Mouse (Mus musculus) A20 (cell line): ENCODE results near the gene Kdelr1.

Experiments used
- DNase-seq: peaks from one replicate; pipeline ENCODE4 v3.0.0-alpha.2; 2011; ENCODE audit warnings: low read depth, low spot score

Kdelr1 gene

DNA sequence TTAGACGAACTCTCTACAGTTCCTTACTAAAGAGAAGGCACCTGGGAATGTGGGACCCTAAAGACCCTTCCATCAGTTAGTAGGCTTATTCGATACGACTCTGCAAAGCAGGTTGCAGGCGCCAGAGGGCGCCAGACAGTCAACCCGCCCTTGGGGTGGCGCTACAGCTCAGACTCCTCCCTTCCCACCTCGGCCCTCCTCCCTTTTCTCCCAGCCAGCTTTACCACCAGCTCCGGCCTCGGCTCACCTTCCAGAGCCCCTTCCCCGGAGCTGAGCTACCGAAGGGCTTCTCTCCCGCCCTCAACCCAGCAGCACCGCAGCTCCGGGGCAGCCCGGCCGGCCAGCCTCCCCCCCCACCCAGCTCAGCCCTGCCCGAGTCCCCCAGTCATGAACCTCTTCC lies at the start of gene Kdelr1:
TSS of gene Kdelr1 (plus strand) at position 149 of the 400 bp plus-strand sequence.
- peak; percentile 88 for DNase-seq

DNA sequence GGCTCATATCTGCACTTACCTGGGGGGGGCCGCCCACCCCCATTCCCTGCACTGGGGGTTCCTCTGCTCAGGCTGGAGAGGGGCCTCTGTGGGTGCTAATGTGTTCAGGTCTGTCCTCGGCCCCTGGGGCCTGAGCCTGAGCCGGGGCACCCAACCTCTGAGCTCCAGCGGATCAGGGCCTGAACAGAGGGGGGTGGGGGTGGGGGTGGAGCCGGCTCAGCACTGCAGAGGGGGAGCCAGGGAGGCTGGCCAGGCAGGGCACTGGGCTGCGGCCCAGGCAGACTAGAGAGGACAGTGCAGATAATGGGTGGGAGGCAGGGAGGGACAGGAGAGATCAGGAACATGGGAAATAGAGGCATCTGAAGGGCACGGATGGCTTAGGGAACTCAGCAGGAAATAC lies 48.0 kb upstream of the Kdelr1 start, which contains the start of gene Kcnj14:
TSS of gene Kcnj14 (minus strand) at position 185 of the 400 bp plus-strand sequence.
- no peak for DNase-seq

- DNase-seq: no peak
These were observed 45.9 kb upstream of the Kdelr1 start for GRCm38 (mm10) chr7:45826631-45827030.

DNA sequence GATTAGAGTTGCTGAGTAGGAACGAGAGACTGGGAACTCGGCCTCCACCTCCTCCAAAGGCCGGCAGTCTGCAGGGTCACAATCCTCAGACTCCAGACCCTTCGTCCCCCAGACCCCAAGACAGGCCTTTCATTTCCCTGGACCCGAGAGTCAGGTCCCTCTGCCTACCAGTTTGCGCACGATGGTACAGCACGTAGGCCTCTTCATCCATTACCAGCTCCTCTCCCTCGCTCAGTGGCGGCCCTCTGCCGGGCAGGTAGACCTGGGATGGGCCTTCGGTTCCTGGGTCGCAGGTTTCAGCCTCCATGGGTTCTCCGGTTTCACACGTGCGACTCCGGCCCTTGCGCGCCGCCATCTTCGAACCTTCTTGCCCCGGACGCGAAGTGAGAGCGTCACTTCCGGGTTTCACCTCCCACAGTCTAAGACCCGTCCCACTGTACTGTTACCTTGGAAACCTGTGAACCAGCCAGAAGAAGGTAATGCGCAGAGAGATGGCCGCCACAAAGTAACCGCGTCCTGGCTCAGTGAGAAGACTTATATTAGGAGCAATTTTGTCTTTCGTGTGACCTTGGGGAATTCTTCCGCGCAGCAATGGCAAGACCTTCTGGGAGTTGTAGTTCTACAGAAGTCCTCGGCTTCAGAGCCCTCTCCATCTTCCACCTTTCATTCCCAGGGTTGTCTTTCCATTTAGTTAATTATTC lies 42.0 kb upstream of the Kdelr1 start, which contains the start of gene Grwd1:
TSS of gene Grwd1 (minus strand) at position 518 of the 701 bp plus-strand sequence.
- peak; percentile 92 for DNase-seq

DNA sequence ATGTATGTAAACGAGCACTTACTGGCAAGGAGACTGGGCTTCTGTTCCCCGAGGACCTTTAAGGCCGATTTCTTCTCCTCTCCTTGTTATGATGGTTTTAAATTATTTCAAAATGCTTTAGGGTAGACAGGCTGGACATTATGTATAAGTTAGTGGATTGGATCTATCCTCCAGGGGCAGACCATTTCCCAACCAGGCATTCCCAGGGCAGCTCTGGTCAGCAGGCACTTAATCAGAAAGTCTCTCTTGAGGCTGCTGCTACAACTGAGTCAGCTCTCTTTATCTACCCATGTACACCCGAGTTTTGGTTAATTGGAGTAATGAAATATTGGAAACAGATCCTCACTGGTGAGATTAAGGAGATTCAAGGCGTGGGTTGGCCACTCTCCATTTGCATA lies 41.4 kb upstream of the Kdelr1 start:
- DNase-seq: no peak

GRCm38 (mm10) chr7:45832428-45832827 lies 40.1 kb upstream of the Kdelr1 start:
- no peak for DNase-seq

GRCm38 (mm10) chr7:45833148-45833790 lies 39.3 kb upstream of the Kdelr1 start:
- DNase-seq: no peak

GRCm38 (mm10) chr7:45833924-45834323 lies 38.6 kb upstream of the Kdelr1 start:
- no peak for DNase-seq

DNA sequence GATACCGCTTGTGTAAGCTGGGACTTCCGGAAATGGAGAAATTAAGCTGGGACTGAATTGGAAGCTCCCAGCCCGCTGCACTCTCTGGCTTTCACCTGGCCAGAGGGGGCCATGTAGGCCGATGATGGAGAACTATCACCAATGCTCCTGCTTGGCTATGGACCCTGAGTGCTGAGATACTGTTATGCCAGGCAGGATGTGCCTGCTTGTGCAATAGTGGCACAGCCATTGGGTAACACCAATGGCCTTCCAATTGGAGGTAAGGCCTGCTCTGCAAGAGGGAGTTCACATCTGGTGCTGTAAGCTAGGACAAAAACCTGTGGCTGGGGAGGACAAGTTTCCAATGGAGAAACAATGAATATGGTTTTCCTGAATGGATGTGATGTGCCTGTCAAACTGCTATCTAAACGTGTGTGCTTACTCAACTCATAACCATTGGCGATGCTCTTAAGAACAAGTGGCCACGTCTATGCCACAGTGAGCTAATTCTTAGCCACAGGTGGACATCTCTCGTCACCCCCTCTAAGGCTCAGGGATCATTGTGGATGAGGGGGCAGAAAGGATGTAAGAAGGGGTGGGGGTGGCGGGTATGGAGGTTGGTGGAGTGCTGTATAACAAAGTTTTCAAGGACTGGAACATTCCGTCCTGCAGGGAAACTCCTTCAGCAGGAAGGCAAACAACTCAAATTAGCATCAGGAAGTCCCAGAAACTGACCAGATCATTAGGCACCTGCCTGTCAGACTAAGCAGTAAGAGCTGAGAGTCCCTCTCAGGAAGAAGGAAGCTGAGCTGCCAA lies 29.4 kb upstream of the Kdelr1 start:
- DNase-seq: no peak

GRCm38 (mm10) chr7:45848447-45849027 lies 24.0 kb upstream of the Kdelr1 start:
- DNase-seq: no peak

DNA sequence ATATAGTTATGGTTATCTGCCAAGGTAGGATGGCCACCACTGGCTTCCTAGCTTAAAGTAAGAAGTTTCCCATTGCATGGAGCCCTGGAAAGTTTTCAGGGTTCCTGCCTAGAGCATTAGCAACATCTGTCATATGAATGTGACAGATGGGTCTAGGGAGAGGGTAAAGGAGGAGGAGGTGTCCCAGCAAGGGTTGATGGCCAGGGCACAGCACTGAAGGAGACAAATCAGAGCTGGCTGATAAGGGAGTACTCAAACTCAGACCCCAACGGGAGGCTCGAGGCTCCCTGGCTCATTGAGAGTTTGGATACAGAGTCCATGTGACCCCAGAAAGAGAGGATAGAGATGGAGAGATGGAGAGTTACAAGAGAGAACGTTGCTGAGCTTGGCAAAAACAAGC lies 21.9 kb upstream of the Kdelr1 start:
- no peak for DNase-seq

DNA sequence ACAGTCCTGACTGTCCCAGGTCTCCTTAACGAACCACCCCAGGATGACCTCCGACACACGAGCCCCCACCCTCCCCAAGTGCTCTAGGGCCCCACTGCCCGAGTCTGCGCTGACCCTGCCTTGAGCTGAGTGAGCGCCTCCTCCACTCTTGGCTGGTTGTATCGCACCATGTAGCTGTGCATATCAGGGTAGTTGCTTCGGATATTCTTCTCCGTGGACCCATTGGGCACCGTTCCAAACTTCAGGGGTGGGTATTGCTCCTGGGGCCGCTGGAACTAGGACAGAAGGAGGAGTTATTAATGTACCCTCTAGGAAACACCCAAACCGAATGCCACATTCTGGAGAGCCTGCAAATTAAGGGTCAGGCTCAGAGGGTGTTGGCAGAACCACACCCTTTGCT lies 19.5 kb upstream of the Kdelr1 start:
- no peak for DNase-seq

GRCm38 (mm10) chr7:45856950-45857901 lies 15.3 kb upstream of the Kdelr1 start:
- DNase-seq: no peak

DNA sequence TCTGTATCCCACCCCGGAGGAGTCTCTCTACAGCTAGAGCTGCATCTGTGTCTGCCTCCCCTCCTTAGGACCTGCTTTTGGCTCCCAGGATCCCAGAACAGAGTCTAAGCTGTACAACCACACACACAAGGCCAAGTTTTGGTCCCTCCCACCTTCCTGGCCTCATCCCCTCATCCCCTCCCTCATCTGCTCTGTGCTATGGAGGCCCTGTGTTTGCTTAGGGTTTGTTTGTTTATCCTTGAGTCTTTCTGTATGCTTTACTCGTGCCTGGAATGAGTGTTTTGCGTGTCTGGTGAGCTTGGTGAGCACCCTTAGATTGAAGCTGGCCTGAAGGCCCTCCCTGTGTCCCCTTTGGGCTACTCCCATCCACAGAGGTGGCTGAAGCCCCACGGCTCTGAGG lies 13.6 kb upstream of the Kdelr1 start:
- DNase-seq: no peak

- DNase-seq: no peak
These were observed 9.8 kb upstream of the Kdelr1 start for GRCm38 (mm10) chr7:45862804-45863203.

- DNase-seq: no peak
These were observed 8.1 kb upstream of the Kdelr1 start for GRCm38 (mm10) chr7:45864435-45864834.

GRCm38 (mm10) chr7:45865925-45866910 lies 6.4 kb upstream of the Kdelr1 start:
- peak; percentile 95 for DNase-seq

DNA sequence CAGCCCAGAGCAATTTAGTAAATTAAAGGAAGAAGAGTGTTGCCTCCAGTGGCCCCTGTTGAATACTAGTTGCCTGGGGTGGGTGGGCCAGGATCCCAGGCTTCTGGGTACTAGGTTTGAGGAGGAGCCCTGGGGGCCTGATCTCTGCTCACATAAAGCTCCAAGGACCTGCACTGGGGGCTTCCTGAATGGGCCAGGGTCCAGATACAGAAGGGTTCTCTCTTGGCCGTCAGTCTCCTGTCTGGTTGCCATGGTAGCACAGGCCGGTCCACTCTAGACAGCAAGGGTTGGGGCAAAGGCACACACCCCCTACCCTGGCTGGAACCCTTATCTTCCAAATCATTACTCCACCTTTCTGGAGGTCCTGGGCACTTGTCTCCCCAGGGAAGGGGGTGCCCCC lies 4.7 kb upstream of the Kdelr1 start:
- no peak for DNase-seq

DNA sequence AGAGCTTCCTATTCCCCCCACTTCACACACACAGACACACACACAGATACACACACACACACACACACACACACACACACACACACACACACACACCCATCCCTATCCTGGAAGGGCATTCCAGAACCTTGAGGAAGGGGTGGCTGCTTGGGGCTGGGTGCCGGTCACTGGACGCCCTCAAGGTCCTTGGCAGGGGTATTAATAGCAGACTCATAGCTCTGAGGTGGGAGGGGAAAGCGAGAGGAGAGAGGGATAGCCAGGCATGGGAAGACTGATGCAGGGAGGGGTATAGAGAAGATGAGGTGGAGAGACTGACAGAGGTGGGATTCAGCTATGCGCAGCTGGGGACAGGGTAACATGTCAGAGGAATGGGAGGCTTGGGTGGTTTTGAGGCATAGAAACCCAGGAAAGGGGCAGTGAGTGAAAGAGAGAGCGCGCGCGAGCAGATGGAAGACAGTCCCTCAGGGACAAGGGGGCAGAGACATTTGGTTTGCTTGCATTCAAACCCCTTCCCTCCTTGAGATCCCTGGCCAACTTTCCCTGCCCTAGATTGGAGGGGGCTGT lies 3.4 kb upstream of the Kdelr1 start:
- no peak for DNase-seq
